Mouse (Mus musculus) bone marrow, adult 2 months (tissue): ENCODE results near the gene Ccl26. TPM values are rescaled to one million over a fixed set of nuclear protein-coding genes. Genes with fewer than 3 reads are reported as not detected.
A peak's percentile ranks its signal among the peaks of the same experiment; 100 is the strongest.

Experiments
- H3K27ac ChIP-seq: fragments of 200-500 bp; 2 replicates; pipeline ENCODE4 v1.5.1; 2012; ENCODE audit warnings: low read depth, mild to moderate bottlenecking, control low read depth, inconsistent platforms, low read length; ENCODE audit not compliant: control insufficient read depth, poor library complexity, insufficient read depth
- H3K4me1 ChIP-seq: fragments of 200-500 bp; 2 replicates; pipeline ENCODE4 v1.6.1; 2011; ENCODE audit warnings: low read length; ENCODE audit not compliant: control insufficient read depth, insufficient read depth
- H3K4me3 ChIP-seq: fragments of 200-500 bp; replicated peaks from 2 replicates; pipeline ENCODE3; 2011; ENCODE audit warnings: mild to moderate bottlenecking, low read depth, low read length, control low read depth; ENCODE audit not compliant: control insufficient read depth
- CTCF ChIP-seq: fragments of 200-500 bp; IDR thresholded peaks from 2 replicates; pipeline ENCODE4 v1.5.1; 2011; ENCODE audit warnings: low read length, control low read depth; ENCODE audit not compliant: control insufficient read depth, insufficient read depth
- POLR2A ChIP-seq: fragments of 200-500 bp; IDR thresholded peaks from 2 replicates; pipeline ENCODE4 v1.6.1; 2011; ENCODE audit warnings: low read depth, mild to moderate bottlenecking, control low read depth, low read length, borderline replicate concordance; ENCODE audit not compliant: control insufficient read depth
- WGBS: fragments of 180-500 bp; shearing (Covaris S2); methylation state at CpG from one replicate; pipeline ENCODE4 v1.1.7; 2018; 5-methylcytosine and 5-hydroxymethylcytosine counted together
- polyA plus RNA-seq: library from polyadenylated mRNA; stranded (reverse); fragments of >200 nt; gene quantifications from 2 replicates; pipeline ENCODE4 v1.2.4, GENCODE M21; 2011; ENCODE audit warnings: low replicate concordance; ENCODE audit not compliant: missing spikeins, insufficient read depth, insufficient read length

Ccl26 gene
- polyA plus RNA-seq, 1 experiment, result not detected

DNA sequence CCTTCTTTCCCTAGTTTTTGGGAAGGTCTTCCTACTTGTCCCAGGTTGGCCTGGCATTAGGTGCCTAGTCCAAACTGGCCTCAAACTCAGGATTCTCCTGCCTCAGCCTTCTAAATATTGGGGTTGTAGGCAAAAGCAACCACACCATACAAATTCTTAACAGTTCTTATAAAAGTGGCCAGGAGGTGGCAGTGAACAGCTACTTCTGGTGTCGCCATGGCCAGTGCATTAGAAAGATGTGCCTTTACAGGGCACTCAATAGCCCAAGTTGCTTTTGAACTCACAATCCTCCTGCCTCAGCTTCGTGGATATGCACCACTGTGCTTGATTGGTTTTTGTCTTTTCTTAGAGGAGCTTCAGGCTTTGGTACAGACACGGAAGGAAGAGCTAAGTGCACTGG, 12.5 kb downstream of the Ccl26 start:
- Histone ChIP-seq H3K4me3 (no peak overlapping the region), H3K27ac (no peak overlapping the region), H3K4me1 (no peaks in the 10 kb centered on the region)
- WGBS, result 21% methylated on average over 3 of the region's 3 CpGs
- TF ChIP-seq POLR2A, result no peak
- TF ChIP-seq CTCF, result peak; percentile 49

DNA sequence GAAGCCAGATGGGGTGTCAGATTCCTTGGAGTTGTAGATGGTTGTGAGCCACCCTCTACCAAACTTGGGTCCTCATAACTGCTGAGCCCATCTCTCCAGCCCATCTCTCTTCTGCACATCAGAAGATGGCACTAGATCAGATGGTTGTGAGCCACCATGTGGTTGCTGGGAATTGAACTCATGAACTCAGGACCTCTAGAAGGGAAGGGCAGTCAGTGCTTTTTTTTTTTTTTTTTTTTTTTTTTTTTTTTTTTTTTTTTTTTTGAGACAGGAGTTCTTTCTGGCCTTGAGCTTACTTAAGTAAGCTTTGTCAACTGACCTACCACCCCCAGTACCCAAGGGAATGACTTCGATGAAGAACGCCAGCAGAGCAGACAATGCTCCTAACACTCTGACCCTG, 15.4 kb downstream of the Ccl26 start:
- Histone ChIP-seq H3K4me1 (no peaks in the 10 kb centered on the region), H3K4me3 (no peak overlapping the region), H3K27ac (no peak overlapping the region)
- no peak for TF ChIP-seq CTCF
- TF ChIP-seq POLR2A, result no peak
- 77% methylated on average over 2 of the region's 2 CpGs for WGBS

DNA sequence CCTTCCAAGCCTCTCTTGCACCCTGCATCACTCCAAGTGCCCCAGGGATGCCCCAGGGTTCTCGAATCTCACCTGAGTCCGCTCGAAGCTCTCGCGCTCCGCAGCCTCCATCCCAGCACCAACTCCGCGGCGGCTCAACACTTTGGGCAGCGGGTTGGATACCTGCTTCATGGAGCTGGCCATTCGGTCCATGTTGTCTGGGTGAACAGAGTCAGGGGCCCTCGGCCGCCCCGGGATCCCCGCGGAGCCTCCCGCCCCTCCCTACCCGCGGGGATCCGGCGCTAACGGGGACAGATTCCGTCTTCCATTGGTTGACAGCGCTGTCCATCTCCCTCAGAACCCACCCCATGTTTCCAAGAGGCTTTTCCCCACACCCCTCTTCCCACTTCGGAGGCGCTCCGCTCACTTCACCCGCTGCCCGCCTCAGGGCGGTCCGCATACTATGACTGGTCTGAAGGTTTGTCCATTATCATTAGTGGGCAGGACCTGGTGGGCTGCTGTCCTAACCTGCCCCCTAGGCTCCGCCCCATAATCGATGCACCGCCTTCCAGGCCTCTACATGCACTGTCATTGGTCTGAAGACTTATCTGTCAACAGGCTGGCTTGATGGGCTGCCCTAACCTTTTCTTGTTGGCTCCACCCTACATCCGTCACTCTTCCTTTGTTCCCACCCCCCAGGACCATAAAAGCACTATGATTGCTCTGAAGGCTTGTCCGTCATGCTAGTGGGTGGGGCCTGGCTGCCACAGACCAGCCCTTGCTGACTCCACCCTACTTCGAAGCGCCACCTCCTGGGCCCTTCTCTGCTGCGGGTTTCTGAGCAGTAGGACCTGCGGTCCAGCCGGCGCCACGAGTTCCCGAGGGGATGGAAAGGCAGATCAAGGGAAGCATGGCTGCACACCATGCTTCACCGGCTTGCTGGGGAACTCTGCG, 18.2 kb downstream of the Ccl26 start, which contains the start of gene Hip1:
Gene Hip1, minus strand, starts transcription at position 256 of the 933 bp plus-strand sequence.
- Histone ChIP-seq H3K27ac (peak within 1 kb of the TSS; percentile 7; the same call in 1 of the 2 replicates), H3K4me1 (0 out of 2 replicates have a peak, but pooled peaks cover 1% of the 10 kb centered on the region), H3K4me3 (peak within 1 kb of the TSS; percentile 72)
- TF ChIP-seq POLR2A (peak; percentile 34; the same call in 1 of the 2 replicates), CTCF (peak; percentile 51; the same call in 1 of the 2 replicates)
- under 1% methylated on average over 46 of the region's 46 CpGs for WGBS

DNA sequence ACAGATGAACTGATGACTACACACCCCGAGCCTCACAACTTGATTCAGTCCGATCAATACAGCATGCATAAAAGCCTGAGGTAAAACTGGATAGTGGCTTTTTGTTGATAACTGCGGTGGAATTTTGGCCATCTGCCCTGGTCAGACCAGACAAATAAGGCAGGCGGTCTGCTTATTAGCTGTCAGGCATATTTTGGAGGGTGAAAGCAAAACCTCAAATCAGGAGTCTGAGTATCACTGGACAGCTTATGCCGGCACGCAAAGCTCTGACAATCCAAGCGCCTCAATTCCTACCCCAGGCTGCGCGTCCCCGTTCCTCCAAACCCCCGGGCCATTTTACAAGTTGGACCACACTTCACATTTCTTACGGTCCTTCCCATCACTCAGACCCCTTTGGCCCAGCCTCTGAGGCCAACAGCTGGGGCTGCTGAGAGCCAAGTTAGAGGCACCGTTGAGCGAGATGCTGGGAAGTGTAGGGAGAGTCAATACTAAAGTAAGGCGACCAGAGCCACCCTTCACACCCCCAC, 19.3 kb downstream of the Ccl26 start:
- no peak overlapping the region for H3K27ac ChIP-seq
- no peak for TF ChIP-seq CTCF
- TF ChIP-seq POLR2A, result no peak
- 0 out of 2 replicates have a peak, but pooled peaks cover 1% of the 10 kb centered on the region for H3K4me1 ChIP-seq
- peak overlapping the region; percentile 72 for H3K4me3 ChIP-seq
- WGBS, result 10% methylated on average over 15 of the region's 15 CpGs

DNA sequence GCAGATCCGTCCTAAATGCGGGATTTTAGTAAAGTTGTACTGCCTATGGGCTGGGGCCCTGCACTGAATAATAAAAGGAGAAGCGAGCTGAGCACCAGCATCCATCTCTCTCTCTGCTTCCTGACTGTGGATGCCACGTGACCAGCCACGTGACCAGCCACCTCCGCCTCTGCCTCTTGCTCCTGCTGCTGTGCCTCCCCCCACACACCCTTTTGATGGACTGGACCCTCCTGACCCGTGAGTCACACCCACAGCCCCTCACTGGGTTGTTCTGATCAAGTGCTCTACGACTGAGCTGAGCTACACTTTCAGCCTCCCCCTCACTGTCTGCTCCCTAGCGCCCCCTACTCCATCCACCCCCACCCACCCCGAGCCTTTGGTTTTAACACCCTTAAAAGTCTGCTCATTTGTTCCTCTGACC, 25.6 kb downstream of the Ccl26 start:
- Histone ChIP-seq H3K4me3 (peak overlapping the region; percentile 23), H3K4me1 (peaks cover 7% of the 10 kb centered on the region), H3K27ac (peak overlapping the region; percentile 68)
- TF ChIP-seq CTCF (no peak), POLR2A (no peak)
- 11% methylated on average over 10 of the region's 10 CpGs for WGBS

DNA sequence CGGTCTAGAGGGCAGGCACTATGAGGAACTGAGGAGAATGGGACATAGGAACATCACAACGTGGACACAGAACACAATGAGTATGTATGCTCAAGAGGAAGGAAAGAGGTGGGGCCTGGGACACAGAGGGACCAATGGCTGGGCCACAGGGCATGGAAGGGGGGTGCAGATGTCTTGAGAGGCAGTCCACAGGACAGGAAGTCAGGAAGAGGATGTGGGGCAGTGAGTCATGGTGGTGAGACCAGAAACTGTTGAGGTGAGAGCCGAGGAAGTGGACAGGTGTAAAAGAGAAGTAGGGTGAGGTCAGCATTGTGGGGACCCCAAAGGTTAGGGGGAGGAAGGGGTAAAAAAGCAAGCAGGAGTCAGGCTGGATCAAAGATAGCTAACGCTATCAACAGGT, 26.0 kb downstream of the Ccl26 start:
- Histone ChIP-seq H3K27ac (peak overlapping the region; percentile 68; the same call in 1 of the 2 replicates), H3K4me3 (no peak overlapping the region), H3K4me1 (peaks cover 7% of the 10 kb centered on the region)
- WGBS, result 0% methylated on average over 4 of the region's 4 CpGs
- TF ChIP-seq POLR2A (no peak), CTCF (no peak)

DNA sequence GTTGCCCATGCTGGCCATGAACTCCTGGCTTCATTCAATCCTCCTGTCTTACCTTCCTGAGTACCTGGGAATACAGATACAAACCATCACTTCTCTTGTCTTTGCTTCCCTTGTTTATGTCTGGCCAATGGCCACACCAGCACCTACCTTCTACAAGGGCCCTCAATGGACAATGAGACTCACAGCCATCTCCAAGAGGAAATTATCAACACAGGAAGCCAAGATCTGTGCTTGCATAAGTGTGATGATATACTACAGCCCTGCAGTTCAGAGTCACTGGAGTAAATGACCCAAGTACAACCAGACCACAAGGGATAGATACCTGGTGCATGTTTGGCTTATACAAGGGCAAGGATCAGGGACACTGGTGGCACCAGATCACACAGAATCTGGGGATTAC, 27.5 kb downstream of the Ccl26 start:
- no peak for TF ChIP-seq CTCF
- no peak for TF ChIP-seq POLR2A

DNA sequence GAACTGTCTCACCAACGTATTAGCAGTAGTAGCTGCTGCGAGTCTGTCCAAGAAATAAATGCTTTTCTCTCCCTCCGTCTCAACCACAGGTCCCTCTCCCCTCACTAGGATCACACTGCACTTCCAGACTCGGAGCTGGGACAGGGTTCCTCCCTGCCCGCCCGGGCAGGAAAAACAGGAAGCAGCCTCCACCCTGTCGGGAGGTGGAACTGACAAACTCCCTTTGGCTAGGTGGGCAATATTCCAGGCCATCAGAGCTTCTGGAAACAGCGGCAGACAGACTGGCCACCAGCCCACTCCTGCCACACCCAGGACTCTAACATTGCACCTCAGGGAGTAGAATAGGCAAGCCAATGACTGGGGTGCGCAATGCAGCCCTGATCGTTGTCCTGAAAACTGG, 29.9 kb downstream of the Ccl26 start:
- WGBS, result 66% methylated on average over 10 of the region's 10 CpGs

More for the DNA sequence above, 27.5 kb downstream of the Ccl26 start:
- no peak overlapping the region for H3K4me3 ChIP-seq
- H3K4me1 ChIP-seq, result peaks cover 7% of the 10 kb centered on the region
- H3K27ac ChIP-seq, result no peak overlapping the region; the same call in 1 of the 2 replicates

More for the DNA sequence above, 29.9 kb downstream of the Ccl26 start:
- H3K27ac ChIP-seq, result no peak overlapping the region
- no peak for TF ChIP-seq CTCF
- no peak for TF ChIP-seq POLR2A
- H3K4me1 ChIP-seq, result peaks cover 6% of the 10 kb centered on the region
- no peak overlapping the region for H3K4me3 ChIP-seq
